Mouse (Mus musculus): Measurements from ENCODE around the gene S100a3. TPM values are rescaled to one million over a fixed set of nuclear protein-coding genes. Genes with fewer than 3 reads are reported as not detected.

S100a3 gene
- polyA plus RNA-seq, 1 experiment from 2014 or later, result not detected

GRCm38 (mm10) chr3:90603623-90604022 is 43.2 kb downstream of the S100a3 start, which contains the start of gene S100a4:
Gene S100a4 (plus strand): TSS chr3:90603771.
- no peak within 1 kb of the TSS for H3K27ac ChIP-seq (ENCODE audit: low read length)

GRCm38 (mm10) chr3:90604416-90604815 is 44.0 kb downstream of the S100a3 start:
- Histone ChIP-seq H3K9me3 (replicated peaks; ENCODE audit: control insufficient read depth, low read length) (no peaks in the 10 kb centered on the region), H3K27me3 (ENCODE audit: control insufficient read depth, insufficient read depth, low read depth, low read length) (no peaks in the 10 kb centered on the region), H3K4me1 (ENCODE audit: control insufficient read depth, low read depth, low read length) (no peaks in the 10 kb centered on the region), H3K4me3 (ENCODE audit: low read depth, low read length) (no peak overlapping the region), H3K9ac (ENCODE audit: low read depth, low read length) (no peak overlapping the region), H3K27ac (ENCODE audit: low read length) (no peak overlapping the region), H3K36me3 (ENCODE audit: control insufficient read depth, insufficient read depth) (no peaks in the 10 kb centered on the region), H3K4me2 (ENCODE audit: low read depth, low read length) (no peak overlapping the region)
- 28% methylated on average over 4 of the region's 4 CpGs for WGBS (ENCODE audit: insufficient replicate concordance)
- no peak for ATAC-seq (ENCODE audit: low read depth)

More at GRCm38 (mm10) chr3:90603623-90604022, 43.2 kb downstream of the S100a3 start, which contains the start of gene S100a4:
- WGBS (ENCODE audit: insufficient replicate concordance), result 17% methylated on average over 3 of the region's 3 CpGs
- Histone ChIP-seq H3K9me3 (replicated peaks; ENCODE audit: control insufficient read depth, low read length) (no peaks in the 10 kb centered on the region), H3K4me2 (ENCODE audit: low read depth, low read length) (no peak within 1 kb of the TSS), H3K36me3 (ENCODE audit: control insufficient read depth, insufficient read depth) (no peaks in the 10 kb centered on the region), H3K4me1 (ENCODE audit: control insufficient read depth, low read depth, low read length) (no peaks in the 10 kb centered on the region), H3K4me3 (ENCODE audit: low read depth, low read length) (no peak within 1 kb of the TSS), H3K9ac (ENCODE audit: low read depth, low read length) (no peak within 1 kb of the TSS), H3K27me3 (ENCODE audit: control insufficient read depth, insufficient read depth, low read depth, low read length) (no peaks in the 10 kb centered on the region)
- no peak for ATAC-seq (ENCODE audit: low read depth)

DNA sequence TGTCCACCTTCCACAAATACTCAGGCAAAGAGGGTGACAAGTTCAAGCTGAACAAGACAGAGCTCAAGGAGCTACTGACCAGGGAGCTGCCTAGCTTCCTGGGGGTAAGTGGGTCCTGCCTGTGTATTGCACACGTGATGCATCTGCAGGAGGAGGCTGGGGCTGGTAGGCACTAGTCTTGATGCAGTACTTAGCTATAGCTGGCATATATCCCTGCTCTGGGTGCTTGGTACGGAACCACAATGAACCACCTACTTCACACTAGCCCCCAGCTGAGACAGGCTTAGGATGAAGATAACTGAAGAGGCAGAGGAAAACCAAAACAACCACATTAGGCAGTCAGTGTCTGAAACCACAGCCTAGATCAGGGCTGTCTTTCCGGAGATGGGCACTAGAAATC is 44.7 kb downstream of the S100a3 start:
- Histone ChIP-seq H3K9ac (ENCODE audit: low read depth, low read length) (no peak overlapping the region), H3K4me1 (ENCODE audit: control insufficient read depth, low read depth, low read length) (no peaks in the 10 kb centered on the region), H3K27ac (ENCODE audit: low read length) (no peak overlapping the region), H3K9me3 (replicated peaks; ENCODE audit: control insufficient read depth, low read length) (no peaks in the 10 kb centered on the region), H3K27me3 (ENCODE audit: control insufficient read depth, insufficient read depth, low read depth, low read length) (no peaks in the 10 kb centered on the region), H3K36me3 (ENCODE audit: control insufficient read depth, insufficient read depth) (no peaks in the 10 kb centered on the region), H3K4me3 (ENCODE audit: low read depth, low read length) (no peak overlapping the region), H3K4me2 (ENCODE audit: low read depth, low read length) (no peak overlapping the region)
- 24% methylated on average over 3 of the region's 3 CpGs for WGBS (ENCODE audit: insufficient replicate concordance)
- no peak for ATAC-seq (ENCODE audit: low read depth)

GRCm38 (mm10) chr3:90605736-90606135 is 45.4 kb downstream of the S100a3 start:
- H3K9ac ChIP-seq (ENCODE audit: low read depth, low read length), result no peak overlapping the region

GRCm38 (mm10) chr3:90606185-90606584 is 45.8 kb downstream of the S100a3 start:
- Histone ChIP-seq H3K4me2 (ENCODE audit: low read depth, low read length) (no peak overlapping the region), H3K27me3 (ENCODE audit: control insufficient read depth, insufficient read depth, low read depth, low read length) (no peaks in the 10 kb centered on the region), H3K9ac (ENCODE audit: low read depth, low read length) (no peak overlapping the region), H3K36me3 (ENCODE audit: control insufficient read depth, insufficient read depth) (no peaks in the 10 kb centered on the region), H3K4me1 (ENCODE audit: control insufficient read depth, low read depth, low read length) (no peaks in the 10 kb centered on the region), H3K4me3 (ENCODE audit: low read depth, low read length) (no peak overlapping the region), H3K9me3 (replicated peaks; ENCODE audit: control insufficient read depth, low read length) (no peaks in the 10 kb centered on the region), H3K27ac (ENCODE audit: low read length) (no peak overlapping the region)
- 68% methylated on average over 6 of the region's 6 CpGs for WGBS (ENCODE audit: insufficient replicate concordance)
- no peak for ATAC-seq (ENCODE audit: low read depth)

More at GRCm38 (mm10) chr3:90605736-90606135, 45.4 kb downstream of the S100a3 start:
- H3K4me3 ChIP-seq (ENCODE audit: low read depth, low read length), result no peak overlapping the region
- WGBS (ENCODE audit: insufficient replicate concordance), result 66% methylated on average over 2 of the region's 2 CpGs
- no peaks in the 10 kb centered on the region for H3K36me3 ChIP-seq (ENCODE audit: control insufficient read depth, insufficient read depth)
- no peaks in the 10 kb centered on the region for H3K27me3 ChIP-seq (ENCODE audit: control insufficient read depth, insufficient read depth, low read depth, low read length)
- H3K4me1 ChIP-seq (ENCODE audit: control insufficient read depth, low read depth, low read length), result no peaks in the 10 kb centered on the region
- H3K4me2 ChIP-seq (ENCODE audit: low read depth, low read length), result no peak overlapping the region
- H3K9me3 ChIP-seq (replicated peaks; ENCODE audit: control insufficient read depth, low read length), result no peaks in the 10 kb centered on the region
- H3K27ac ChIP-seq (ENCODE audit: low read length), result no peak overlapping the region
- no peak for ATAC-seq (ENCODE audit: low read depth)

DNA sequence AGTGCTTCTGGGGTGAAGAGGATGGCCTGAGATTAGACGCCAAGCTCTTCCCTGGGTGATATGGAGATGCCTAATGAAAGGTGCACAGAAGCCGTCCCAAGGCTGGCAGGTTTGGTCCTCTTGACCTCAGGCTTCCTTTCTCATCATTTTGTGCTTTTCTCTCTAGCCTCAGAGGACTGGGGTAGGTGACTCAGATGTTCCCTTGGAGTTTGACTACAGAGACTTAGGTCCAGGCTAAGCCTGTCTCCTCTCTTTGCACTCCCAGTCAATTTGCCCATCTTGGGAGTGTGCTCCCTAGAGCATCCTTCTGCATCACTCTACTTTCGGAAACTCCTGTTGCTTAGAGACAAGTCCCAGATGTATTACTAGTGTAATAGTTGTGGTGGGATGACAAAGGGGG is 47.0 kb downstream of the S100a3 start:
- no peak for ATAC-seq (ENCODE audit: low read depth)
- Histone ChIP-seq H3K4me2 (ENCODE audit: low read depth, low read length) (no peak overlapping the region), H3K9me3 (replicated peaks; ENCODE audit: control insufficient read depth, low read length) (no peaks in the 10 kb centered on the region), H3K27me3 (ENCODE audit: control insufficient read depth, insufficient read depth, low read depth, low read length) (no peaks in the 10 kb centered on the region), H3K36me3 (ENCODE audit: control insufficient read depth, insufficient read depth) (no peaks in the 10 kb centered on the region), H3K9ac (ENCODE audit: low read depth, low read length) (no peak overlapping the region), H3K4me3 (ENCODE audit: low read depth, low read length) (no peak overlapping the region), H3K4me1 (ENCODE audit: control insufficient read depth, low read depth, low read length) (no peaks in the 10 kb centered on the region), H3K27ac (ENCODE audit: low read length) (no peak overlapping the region)
- WGBS (ENCODE audit: insufficient replicate concordance), result 60% methylated on average over 3 of the region's 3 CpGs

DNA sequence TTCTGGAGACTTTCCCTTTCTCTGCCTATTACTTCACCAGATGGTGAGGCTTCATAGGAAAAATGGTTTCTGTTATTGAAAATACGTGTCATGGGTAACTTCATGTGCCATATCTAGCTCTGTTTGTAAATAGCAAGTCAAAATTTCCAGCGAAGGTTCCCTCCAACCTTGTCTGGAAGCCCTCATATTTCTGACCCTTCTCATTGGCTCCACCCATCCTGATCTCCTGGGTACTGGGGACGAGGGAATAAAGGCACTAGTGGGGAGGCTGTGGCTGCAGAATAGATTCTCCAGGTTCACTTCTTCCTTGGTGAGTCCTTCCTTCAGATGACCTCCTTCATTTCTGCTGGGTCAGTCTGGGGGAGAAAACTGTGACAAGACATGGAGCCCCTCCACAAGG is 47.8 kb downstream of the S100a3 start, which contains the start of gene S100a5:
Gene S100a5 (plus strand): TSS at position 301 of the 400 bp plus-strand sequence.
- ATAC-seq (ENCODE audit: low read depth), result no peak
- Histone ChIP-seq H3K9ac (ENCODE audit: low read depth, low read length) (no peak within 1 kb of the TSS), H3K4me1 (ENCODE audit: control insufficient read depth, low read depth, low read length) (peaks cover 4% of the 10 kb centered on the region), H3K9me3 (replicated peaks; ENCODE audit: control insufficient read depth, low read length) (no peaks in the 10 kb centered on the region), H3K27ac (ENCODE audit: low read length) (no peak within 1 kb of the TSS), H3K27me3 (ENCODE audit: control insufficient read depth, insufficient read depth, low read depth, low read length) (peaks cover 2% of the 10 kb centered on the region; the same call in 1 of the 2 replicates), H3K36me3 (ENCODE audit: control insufficient read depth, insufficient read depth) (no peaks in the 10 kb centered on the region), H3K4me3 (ENCODE audit: low read depth, low read length) (no peak within 1 kb of the TSS), H3K4me2 (ENCODE audit: low read depth, low read length) (no peak within 1 kb of the TSS)
- WGBS (ENCODE audit: insufficient replicate concordance), result 29% methylated on average over 3 of the region's 3 CpGs

DNA sequence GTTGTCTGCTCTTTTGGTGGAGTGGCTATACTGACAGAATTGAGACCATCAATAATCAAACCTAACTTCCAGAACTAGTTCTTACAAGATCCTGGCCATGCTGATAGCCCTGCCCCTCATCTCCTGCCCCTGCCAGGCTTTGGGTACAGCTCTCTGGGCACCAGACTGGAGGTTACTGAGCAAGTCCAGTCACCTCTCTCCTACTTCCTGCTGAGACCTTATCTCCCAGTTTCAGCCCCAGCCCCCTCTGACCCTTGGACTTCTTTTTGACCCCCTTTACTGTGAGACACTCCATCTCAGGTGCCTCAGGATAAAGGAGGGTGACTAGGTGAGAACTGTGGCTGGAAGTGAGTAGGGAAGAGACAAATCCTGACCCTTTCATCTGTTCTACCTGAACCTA is 48.7 kb downstream of the S100a3 start:
- peaks cover 4% of the 10 kb centered on the region for H3K4me1 ChIP-seq (ENCODE audit: control insufficient read depth, low read depth, low read length)
- H3K27me3 ChIP-seq (ENCODE audit: control insufficient read depth, insufficient read depth, low read depth, low read length), result peaks cover 4% of the 10 kb centered on the region; the same call in 1 of the 2 replicates
- ATAC-seq (ENCODE audit: low read depth), result no peak
- no peaks in the 10 kb centered on the region for H3K9me3 ChIP-seq (replicated peaks; ENCODE audit: control insufficient read depth, low read length)
- H3K4me2 ChIP-seq (ENCODE audit: low read depth, low read length), result no peak overlapping the region
- no peak overlapping the region for H3K27ac ChIP-seq (ENCODE audit: low read length)
- no peak overlapping the region for H3K9ac ChIP-seq (ENCODE audit: low read depth, low read length)
- H3K36me3 ChIP-seq (ENCODE audit: control insufficient read depth, insufficient read depth), result no peaks in the 10 kb centered on the region
- H3K4me3 ChIP-seq (ENCODE audit: low read depth, low read length), result no peak overlapping the region

DNA sequence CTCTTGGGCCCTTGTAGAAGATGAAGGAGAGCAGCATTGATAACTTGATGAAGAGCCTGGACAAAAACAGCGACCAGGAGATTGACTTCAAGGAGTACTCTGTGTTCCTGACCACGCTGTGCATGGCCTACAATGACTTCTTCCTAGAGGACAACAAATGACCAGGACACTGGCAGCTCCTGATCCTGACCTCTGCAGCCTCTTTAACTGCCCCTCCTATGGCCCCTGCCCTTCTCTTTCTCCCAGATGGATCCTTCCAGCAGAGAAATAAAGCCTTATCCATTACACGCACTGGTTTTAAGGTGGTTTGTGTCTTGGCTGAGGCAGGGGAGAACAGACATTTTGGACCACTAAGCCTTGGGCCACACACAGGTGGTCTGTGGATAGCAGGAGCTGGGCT is 51.1 kb downstream of the S100a3 start:
- peaks cover 4% of the 10 kb centered on the region; the same call in 1 of the 2 replicates for H3K27me3 ChIP-seq (ENCODE audit: control insufficient read depth, insufficient read depth, low read depth, low read length)
- ATAC-seq (ENCODE audit: low read depth), result no peak
- 71% methylated on average over 3 of the region's 3 CpGs for WGBS (ENCODE audit: insufficient replicate concordance)

More for the DNA sequence above, 51.1 kb downstream of the S100a3 start:
- no peak overlapping the region for H3K4me2 ChIP-seq (ENCODE audit: low read depth, low read length)
- no peaks in the 10 kb centered on the region for H3K9me3 ChIP-seq (replicated peaks; ENCODE audit: control insufficient read depth, low read length)
- no peak overlapping the region for H3K4me3 ChIP-seq (ENCODE audit: low read depth, low read length)
- H3K9ac ChIP-seq (ENCODE audit: low read depth, low read length), result no peak overlapping the region
- H3K36me3 ChIP-seq (ENCODE audit: control insufficient read depth, insufficient read depth), result no peaks in the 10 kb centered on the region
- H3K27ac ChIP-seq (ENCODE audit: low read length), result no peak overlapping the region
- peaks cover 4% of the 10 kb centered on the region for H3K4me1 ChIP-seq (ENCODE audit: control insufficient read depth, low read depth, low read length)

Measured in liver, embryonic 16.5 days (tissue).